Mouse (Mus musculus) left cerebral cortex, adult 9 months (tissue): ENCODE measurements at regions not wholly inside any gene's neighbourhood (a gene's known extent, or its start where the extent isn't known, plus 50 kb on each side); places are given as distances from the start of the nearest gene placed in this dataset.

Experiments
- DNase-seq, 2 experiments: peaks; one replicate each; pipeline ENCODE4 v3.0.0; 2022; ENCODE audit warnings: low spot score in 2 of 2

GRCm38 (mm10) chr3:19747361-19747760 lies 118.9 kb upstream of the 1700064H15Rik start:
- no peak for DNase-seq

GRCm38 (mm10) chr3:19751946-19752345 lies 123.5 kb upstream of the 1700064H15Rik start:
- DNase-seq = no peak

DNA sequence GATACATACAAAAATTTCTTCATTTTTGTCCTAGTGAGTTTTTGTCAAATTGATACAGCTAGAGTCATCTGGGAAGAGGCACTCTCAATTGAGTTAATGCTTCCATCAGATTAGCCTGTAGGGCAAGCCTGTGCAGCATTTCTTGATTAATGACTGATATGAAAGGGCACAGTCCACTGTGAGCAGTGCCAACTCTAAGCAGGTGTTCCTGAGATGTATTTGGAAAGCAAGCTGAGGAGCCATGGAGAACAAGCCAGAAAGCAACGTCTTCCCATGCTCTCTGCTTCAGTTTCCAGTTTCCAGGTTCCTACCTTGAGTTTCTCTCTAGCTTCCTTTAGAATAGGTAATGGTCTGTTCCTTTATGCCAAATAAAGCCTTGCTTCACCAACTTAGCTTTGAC lies 125.5 kb upstream of the 1700064H15Rik start:
- DNase-seq = no peak

- no peak for DNase-seq
Observed at GRCm38 (mm10) chr3:19754636-19755035, 126.2 kb upstream of the 1700064H15Rik start.

GRCm38 (mm10) chr3:19755136-19755535 lies 126.7 kb upstream of the 1700064H15Rik start:
- DNase-seq = no peak

GRCm38 (mm10) chr3:19798543-19799106 lies 158.2 kb upstream of the Cp start:
- DNase-seq = no peak

DNA sequence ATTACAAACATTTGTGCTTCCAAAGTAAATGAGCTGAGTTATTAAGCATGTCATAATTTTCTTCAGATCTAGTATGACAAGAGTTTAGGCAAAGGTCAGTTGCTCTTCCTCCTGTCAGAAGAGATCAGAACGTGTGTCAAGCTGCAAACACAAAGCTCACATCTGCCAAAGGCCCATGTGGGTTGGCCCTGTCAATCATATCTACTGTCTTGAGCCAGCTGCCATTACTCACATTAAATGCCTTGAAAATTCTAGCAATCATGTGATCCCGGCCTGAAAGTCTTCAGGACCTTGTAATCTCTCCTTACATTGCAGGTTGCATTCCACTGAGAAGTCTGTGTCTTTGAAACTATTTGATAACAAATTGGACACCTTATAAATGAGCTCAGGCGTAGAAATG lies 146.8 kb upstream of the Cp start:
- DNase-seq = no peak

GRCm38 (mm10) chr3:19824904-19825303 lies 131.9 kb upstream of the Cp start:
- no peak for DNase-seq

GRCm38 (mm10) chr3:19828518-19829246 lies 128.2 kb upstream of the Cp start:
- DNase-seq = no peak

DNA sequence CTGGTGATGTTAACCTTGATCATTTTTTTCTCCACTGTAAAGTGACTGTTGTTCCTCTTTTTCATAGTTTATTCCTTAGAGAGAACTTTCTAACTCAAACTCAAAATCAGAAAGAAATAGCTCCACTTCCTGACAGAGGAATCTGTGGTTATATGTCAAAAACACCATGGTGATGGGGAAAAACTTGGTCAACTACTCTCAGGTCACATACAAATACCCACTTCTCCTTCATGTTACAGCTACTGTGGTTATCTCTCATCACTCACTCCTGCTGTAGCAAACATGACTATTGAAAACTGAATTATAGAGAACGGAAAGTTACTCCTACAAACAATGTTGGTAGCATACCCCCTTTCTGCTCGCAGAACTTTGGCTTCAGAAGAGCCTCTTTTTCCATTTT lies 127.1 kb upstream of the Cp start:
- no peak for DNase-seq

- no peak for DNase-seq
Observed at GRCm38 (mm10) chr3:19848031-19848735, 108.7 kb upstream of the Cp start.

GRCm38 (mm10) chr3:19848736-19849269 lies 108.1 kb upstream of the Cp start:
- DNase-seq = no peak

GRCm38 (mm10) chr3:19882623-19883022 lies 74.2 kb upstream of the Cp start:
- DNase-seq = no peak

DNA sequence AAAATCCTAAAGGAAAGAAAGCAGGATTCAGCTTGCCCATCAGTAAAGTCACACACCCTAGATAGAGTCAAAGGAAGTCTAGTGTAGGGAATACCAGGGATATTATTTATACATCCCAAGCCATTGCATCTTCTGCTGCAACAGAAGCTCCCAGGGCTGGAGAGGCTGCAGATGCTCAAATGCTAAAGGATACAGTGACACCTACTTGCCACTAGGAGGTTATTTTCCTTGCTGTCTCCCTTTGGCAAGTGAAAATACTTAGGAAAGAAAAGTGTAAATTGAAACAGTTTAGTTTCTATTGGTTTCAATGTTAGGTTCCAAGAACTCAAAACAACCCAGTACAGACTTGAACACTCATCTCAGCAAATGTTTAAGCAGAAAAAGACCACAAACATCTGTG lies 68.4 kb upstream of the Cp start:
- no peak for DNase-seq

DNA sequence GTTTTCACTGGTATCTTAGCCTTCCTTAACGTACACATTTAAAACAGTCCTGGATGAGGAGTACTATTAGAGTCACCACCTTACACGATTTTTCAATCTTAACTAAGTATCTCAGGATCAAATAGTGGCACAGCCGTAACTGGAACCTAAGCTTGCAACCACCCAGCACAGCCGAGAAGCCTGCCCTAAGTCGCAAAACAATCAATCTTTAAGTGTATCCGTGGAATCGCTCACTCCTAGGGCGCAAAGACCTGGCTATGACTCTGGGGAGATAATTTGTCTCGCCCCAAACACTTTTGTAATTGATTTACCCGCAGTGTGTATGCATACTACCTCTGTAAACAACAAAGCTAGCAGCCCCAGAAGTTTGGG lies 62.6 kb upstream of the Cp start:
- DNase-seq = no peak

DNA sequence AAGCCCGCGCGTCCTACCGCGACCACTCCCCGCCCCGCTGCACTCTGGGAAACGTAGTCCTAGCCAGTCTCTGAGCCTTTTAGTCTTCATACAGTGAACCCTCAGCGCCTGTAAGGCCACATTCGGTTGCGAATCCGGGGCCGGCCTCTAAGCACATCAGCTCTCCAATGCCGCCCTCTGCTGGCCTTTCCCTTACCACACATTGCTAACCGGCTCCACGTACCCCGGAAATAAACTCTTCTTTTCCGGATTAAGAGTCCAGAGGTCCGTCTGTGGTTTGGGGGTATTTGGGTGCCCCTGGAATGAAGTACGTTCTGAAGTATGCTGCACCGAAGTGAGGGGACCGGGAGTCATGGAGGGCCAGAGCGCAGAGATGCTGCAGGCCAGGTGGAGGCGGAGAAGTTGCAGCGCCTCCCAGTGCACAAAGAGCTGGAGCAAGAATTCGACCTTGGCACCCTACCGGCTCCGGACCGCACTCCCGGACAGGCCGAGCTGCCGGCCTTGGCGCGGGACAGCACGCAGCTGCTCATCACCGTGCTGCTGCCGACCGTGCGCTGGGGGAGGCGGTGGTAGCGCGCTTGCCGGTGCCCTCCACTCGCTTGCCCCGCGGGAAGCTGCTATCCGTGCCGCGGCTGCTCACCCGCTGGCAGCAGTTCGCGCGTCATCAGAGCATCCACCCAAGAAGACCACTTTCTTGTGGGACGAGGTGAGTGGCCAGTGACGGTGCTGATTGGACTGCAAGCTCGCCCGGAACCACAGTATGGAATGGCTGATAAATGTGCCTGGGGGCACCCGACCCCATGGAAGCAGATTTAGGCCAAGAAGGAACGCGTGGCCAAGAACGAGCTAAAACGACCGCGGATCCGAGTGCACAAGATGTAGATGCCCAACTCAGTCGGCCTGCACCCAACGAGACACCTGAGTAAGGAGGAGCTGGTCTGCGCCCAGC lies 62.0 kb upstream of the Cp start:
- peak; percentile 91 to 98 for DNase-seq

DNA sequence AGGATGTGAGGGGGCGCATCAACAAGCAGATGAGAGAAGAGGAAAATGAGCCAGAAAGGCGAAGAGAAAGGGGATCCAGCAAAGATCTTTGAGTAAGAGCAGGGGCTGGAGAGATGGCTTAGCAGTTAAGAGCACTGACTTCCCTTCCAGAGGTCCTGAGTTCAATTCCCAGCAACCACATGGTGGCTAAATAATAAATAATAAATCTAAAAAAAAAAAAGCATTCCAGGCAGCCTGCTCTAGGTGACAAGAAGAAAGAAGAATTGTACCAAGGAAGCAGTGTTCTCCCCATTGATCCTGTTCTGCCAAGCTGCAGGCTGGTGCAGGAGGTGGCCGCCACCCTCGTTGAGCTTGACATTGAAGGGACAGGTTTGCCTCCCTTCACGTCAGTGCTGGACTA lies 61.1 kb upstream of the Cp start:
- DNase-seq = no peak

- no peak for DNase-seq
Observed at GRCm38 (mm10) chr3:19897140-19897539, 59.7 kb upstream of the Cp start.

- DNase-seq = no peak
Observed at GRCm38 (mm10) chr3:19902226-19902625, 54.6 kb upstream of the Cp start.

DNA sequence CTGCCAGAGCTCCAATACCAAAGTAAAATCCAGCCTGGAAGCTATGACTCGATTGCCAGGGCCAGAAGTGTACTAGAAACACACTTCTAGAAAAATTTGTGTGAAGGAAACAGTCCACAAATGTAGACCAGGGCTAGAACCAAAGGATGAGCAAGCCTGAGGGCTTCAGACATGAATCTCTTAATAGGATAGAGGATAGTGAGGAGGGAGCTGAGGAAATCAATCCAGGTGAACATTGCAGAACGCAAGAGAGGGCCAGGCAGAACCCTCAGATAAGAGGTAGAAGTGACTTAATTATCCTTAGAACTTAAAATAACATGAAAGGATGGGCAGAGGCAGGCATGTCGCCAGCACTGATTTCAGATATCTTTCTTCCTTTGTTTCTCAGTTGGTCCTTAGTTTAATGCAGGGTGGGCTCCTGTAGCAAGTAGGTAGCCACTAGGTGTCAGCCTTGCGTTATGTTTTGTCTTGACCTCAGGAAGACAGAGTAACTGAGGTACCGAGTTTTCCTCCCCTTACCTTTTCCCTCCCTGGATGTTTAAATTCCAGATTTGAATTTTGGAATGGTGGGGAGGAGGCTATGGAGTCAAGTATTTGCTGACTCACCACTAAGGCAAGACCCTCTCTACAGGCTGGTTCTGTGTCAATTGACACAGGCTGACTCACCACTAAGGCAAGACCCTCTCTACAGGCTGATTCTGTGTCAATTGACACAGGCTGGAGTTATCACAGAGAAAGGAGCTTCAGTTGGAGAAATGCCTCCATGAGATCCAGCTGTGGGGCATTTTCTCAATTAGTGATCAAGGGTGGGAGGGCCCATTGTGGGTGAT lies 52.2 kb upstream of the Cp start:
- DNase-seq = peak in 1 of 2 experiments; percentile 58
